Mouse (Mus musculus) adrenal gland, postnatal 25 days (tissue): ENCODE measurements around the gene Erv3. TPM values are rescaled to one million over a fixed set of nuclear protein-coding genes. Genes with fewer than 3 reads are reported as not detected.
A peak's percentile ranks its signal among the peaks of the same experiment; 100 is the strongest.

ENCODE experiments used
- DNase-seq: peaks from one replicate; pipeline ENCODE4 v3.0.0; 2021; ENCODE audit warnings: mixed read lengths
- long read RNA-seq: library from polyadenylated mRNA; stranded (forward); transcript quantifications from one replicate; pipeline ENCODE4 v2.0.0, GENCODE M21; 2021
- total RNA-seq: library from RNA; stranded (reverse); gene quantifications from 2 replicates; pipeline ENCODE4 v1.2.3, GENCODE M21; 2021

Erv3 gene
- total RNA-seq = not detected in 2 replicates
- long read RNA-seq = 0 reads

DNA sequence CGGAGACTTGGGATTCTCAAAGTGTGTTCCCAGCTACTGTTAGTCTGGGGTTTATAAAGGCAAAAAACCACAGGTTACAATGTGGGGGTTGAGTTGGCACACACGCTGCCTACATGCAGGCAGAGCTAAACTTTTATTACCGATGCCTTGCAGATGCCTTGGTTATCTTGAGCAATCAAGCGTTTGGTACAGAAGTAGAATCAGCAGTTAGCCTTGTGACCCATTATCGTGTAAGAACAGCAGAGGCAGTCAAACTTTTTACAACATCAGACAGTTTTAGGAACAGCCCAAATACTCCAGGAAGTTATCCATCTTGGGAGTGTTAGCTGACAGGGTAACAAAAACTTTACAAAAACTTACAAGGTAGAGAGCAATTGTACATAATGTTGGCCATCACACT lies at the start of gene Erv3:
Gene Erv3 (minus strand): TSS at position 27 of the 400 bp plus-strand sequence.
- no peak for DNase-seq

DNA sequence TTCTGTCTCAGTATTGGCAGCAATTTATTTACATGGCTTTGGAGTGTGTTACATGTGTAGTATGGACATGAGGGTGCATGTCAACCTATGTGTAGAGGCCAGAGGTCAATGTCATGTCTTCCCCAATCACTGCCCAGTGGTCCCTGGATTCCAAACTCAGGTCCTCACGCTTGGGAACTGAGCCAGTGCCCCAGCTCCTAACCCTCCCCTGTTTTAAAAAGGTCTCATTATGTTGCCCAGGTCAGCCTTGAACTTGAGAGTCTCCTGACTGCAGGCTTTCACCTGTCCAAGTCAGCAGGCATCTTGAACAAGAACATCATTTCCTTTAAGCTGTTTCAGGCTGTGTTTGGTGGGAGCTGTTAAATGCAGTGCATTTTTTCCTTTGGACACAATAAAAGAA lies 49.4 kb upstream of the Erv3 start:
- no peak for DNase-seq

DNA sequence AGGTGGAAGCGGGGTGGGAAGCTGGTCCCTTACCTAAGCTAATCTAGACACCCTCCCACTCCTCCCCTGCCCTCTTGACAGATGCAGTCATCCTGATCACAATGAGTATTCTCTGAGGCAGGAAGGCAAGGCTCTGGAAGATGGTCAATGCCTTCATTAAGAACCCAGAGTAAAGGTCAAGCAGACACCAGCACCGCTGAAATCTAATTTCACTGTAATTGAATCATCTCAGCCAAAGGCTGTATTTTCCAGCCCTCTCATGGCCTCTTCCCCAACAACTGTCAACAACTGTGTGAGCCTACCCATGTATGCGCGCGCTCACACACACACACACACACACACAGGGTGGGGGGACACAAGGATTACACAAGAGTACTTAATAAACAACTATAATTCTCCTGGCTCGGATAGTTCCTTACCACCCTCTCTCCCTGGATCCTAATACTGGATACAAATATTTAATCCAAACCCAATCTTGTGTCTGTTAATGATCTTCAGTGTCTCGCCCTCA lies 48.9 kb upstream of the Erv3 start:
- DNase-seq = no peak

GRCm38 (mm10) chr2:131907311-131907710 lies 47.8 kb upstream of the Erv3 start:
- DNase-seq = no peak

DNA sequence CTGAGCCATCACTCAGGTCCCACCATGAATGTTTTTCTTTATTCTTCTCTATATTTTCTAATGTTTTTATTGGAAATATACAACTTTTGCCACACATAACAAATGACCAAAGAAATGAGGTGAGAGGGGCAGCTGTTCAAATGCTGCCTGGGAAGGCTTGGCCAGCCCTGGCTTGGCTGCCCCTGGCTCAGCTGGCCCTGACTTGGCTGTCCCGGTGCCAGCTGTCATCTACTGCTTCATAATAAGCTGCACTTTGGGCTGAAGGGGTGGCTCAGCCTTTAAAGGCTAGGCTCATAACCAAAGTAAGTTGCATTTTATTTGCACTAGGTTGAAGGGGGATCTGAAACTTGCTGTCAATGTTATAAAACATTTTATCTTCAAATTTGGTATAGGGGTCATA lies 47.3 kb upstream of the Erv3 start:
- peak; percentile 60 for DNase-seq

DNA sequence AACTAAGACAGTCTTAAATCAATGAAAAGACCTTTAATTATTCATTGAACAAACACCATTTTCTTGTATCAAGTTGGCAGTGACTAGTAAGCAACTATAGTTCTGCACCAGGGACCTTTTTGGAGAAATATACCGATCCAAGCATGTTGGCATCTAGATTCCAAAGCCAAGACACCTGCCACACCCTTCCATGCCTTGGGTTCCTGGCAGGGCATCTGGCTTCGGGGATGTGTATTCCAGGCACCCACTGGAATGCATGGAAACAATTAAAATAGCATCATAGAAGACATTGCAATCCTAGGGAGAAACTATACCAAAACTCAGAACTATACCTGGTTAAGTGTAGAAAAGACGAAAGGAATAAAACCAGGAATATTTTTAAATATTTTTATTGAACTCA lies 46.7 kb upstream of the Erv3 start:
- no peak for DNase-seq

- DNase-seq = no peak
Measured at GRCm38 (mm10) chr2:131905776-131906175, 46.2 kb upstream of the Erv3 start.

- DNase-seq = no peak
Measured at GRCm38 (mm10) chr2:131905025-131905424, 45.5 kb upstream of the Erv3 start.

GRCm38 (mm10) chr2:131902867-131903266 lies 43.3 kb upstream of the Erv3 start:
- DNase-seq = no peak

- DNase-seq = no peak
Measured at GRCm38 (mm10) chr2:131902423-131902822, 42.9 kb upstream of the Erv3 start.

GRCm38 (mm10) chr2:131897336-131898109 lies 38.0 kb upstream of the Erv3 start:
- no peak for DNase-seq

- no peak for DNase-seq
Measured at GRCm38 (mm10) chr2:131896011-131896410, 36.5 kb upstream of the Erv3 start.

DNA sequence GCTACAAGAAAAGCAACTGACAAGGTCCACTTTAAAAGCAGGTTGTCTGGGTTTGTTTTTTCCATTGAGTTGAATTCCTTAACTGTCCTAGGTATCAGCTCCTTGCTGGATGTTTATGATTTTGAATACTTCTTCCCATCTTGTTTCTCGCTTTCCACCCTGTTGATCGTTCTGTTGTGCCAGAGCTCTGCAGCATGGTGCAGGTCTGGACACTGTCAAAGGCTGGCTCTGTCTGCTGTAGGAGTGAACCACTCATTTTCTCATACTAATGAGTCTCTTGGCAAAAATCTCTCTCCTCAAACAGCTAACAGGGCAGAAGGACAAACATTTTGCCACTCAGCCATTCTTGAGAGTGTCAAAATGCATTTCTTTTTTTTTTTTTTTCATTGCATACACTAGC lies 35.6 kb upstream of the Erv3 start:
- no peak for DNase-seq

DNA sequence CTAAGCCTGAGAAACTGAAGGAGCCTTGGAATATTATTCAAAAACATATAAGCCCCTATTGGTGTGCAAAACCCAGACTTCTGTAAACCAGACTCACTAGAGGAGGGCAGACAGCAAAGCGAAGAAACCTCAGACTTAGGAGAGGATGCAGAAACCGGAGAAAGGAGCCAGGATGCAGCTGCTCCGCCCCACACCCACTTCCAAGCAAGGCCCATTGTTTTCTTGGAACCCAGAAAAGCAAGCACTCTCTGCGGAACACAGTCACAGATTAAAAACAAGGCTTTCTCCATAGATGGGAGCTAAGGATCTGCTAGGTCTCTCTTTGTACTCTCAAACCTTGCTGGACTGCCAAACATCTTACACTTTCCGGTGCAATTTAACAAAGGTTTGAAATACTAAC lies 33.0 kb upstream of the Erv3 start:
- DNase-seq = no peak

GRCm38 (mm10) chr2:131888233-131888632 lies 28.7 kb upstream of the Erv3 start:
- no peak for DNase-seq

GRCm38 (mm10) chr2:131886503-131887160 lies 27.1 kb upstream of the Erv3 start:
- DNase-seq = no peak

DNA sequence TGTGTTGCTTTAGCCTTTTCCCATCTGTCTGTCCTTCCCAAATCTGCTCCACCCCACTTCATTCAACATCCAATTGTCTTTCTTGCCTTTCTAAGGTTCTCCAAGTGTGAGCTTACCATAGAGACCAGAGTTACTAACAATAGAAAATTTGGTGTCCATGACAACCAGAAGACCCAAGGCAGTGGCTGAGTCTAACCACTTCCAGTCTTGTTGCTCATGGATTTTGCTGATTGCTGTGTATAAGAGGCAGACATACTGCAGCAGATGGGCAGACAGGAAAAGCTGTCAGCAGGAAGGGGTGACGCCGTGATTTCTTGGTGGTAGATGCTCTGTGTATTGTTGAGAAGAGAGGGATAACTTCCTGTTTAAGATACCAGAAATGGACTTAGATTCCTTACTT lies 23.6 kb upstream of the Erv3 start:
- DNase-seq = no peak

GRCm38 (mm10) chr2:131881766-131882165 lies 22.2 kb upstream of the Erv3 start:
- DNase-seq = no peak

GRCm38 (mm10) chr2:131876551-131877265 lies 17.2 kb upstream of the Erv3 start:
- DNase-seq = no peak

- DNase-seq = peak; percentile 12
Measured at GRCm38 (mm10) chr2:131873376-131873775, 13.8 kb upstream of the Erv3 start.

GRCm38 (mm10) chr2:131868983-131869382 lies 9.4 kb upstream of the Erv3 start:
- no peak for DNase-seq

DNA sequence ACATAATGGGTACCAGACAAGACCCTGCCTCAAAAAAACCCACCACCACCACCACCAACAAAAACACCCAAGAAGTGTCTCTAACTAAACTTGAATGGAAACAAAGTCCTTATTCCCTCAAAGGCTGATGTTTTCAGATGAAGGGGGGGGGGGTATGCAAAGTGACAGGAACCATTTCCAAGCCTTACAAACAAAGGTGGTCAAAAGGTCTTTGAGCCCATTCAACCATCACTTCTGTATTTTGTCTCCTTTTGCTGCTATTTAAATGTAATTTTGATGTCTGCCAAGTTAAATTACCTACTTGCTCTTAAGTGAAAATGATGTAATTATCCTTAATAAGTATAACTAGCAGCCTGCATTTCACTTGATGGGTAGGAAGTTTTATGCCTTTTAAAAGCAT lies 7.1 kb upstream of the Erv3 start:
- no peak for DNase-seq

DNA sequence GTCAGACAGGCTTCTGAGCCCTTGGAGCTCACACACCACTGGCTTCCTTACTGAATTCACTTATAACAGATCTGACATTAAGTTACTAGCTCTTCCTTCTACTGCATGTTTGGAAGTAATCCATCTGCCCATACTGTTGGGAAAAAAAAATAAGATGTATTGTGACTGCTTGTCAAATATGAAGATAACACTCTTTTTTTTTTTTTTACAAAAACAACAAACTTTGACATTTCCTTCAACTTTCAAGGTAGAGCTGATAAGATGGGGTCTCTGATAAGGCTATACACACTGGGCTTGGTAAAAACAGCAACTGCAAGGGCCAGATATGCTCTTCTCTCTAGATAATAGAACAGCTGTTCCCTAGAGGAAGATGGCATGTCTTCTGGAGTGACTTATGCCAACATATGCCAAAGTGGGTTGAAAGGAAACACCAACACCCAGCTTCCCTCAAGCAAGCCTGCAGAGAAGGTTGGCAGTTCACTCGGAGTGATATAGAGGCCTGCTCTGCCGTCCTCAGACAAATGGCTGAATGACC lies 4.8 kb upstream of the Erv3 start:
- no peak for DNase-seq
